Mouse (Mus musculus) MEL (cell line): ENCODE results near the gene Rps6ka4. TPM values are rescaled to one million over a fixed set of nuclear protein-coding genes. Genes with fewer than 3 reads are reported as not detected.

Experiments used
- DNase-seq: peaks from one replicate; pipeline ENCODE4 v3.0.0; 2011; ENCODE audit warnings: low read depth, low spot score
- H3K27ac ChIP-seq: 2 replicates; pipeline ENCODE4 v1.5.1; 2012; ENCODE audit warnings: low read depth, mild to moderate bottlenecking, control low read depth, low read length, moderate library complexity; ENCODE audit not compliant: control insufficient read depth
- H3K27me3 ChIP-seq, 2 experiments: fragments of 150-350 bp in 1 of 2; sonication (generic) in 1 of 2; 2 replicates each; pipeline ENCODE4 v1.6.1; 2012; ENCODE audit warnings: low read length in 2 of 2, mild to moderate bottlenecking in 2 of 2, improper control_type of control experiment in 1 of 2, moderate library complexity in 1 of 2; ENCODE audit not compliant: insufficient read depth in 2 of 2, control insufficient read depth in 1 of 2
- H3K36me3 ChIP-seq, 2 experiments: 2 replicates each; pipeline ENCODE4 v1.6.1; 2012 to 2014; ENCODE audit warnings: low read length in 2 of 2, improper control_type of control experiment in 1 of 2, inconsistent platforms in 1 of 2, mild to moderate bottlenecking in 1 of 2; ENCODE audit not compliant: insufficient read depth in 2 of 2, control insufficient read depth in 1 of 2
- H3K4me1 ChIP-seq, 2 experiments: fragments of 150-350 bp in 1 of 2; sonication (generic) in 1 of 2; 2 replicates each; pipeline ENCODE4 v1.6.1; 2012; ENCODE audit warnings: low read length in 2 of 2, improper control_type of control experiment in 1 of 2, mild to moderate bottlenecking in 1 of 2; ENCODE audit not compliant: insufficient read depth in 2 of 2, control insufficient read depth in 1 of 2
- H3K4me3 ChIP-seq, 2 experiments: fragments of 150-350 bp in 1 of 2; sonication (generic) in 1 of 2; 2 replicates each; pipeline ENCODE4 v1.5.1; 2012; ENCODE audit warnings: low read depth in 2 of 2, low read length in 2 of 2, mild to moderate bottlenecking in 2 of 2, moderate library complexity in 2 of 2, control low read depth in 1 of 2, improper control_type of control experiment in 1 of 2; ENCODE audit not compliant: control insufficient read depth in 1 of 2, insufficient read depth in 1 of 2
- H3K79me2 ChIP-seq: 2 replicates; pipeline ENCODE4 v1.6.1; 2012; ENCODE audit warnings: mild to moderate bottlenecking, low read length, moderate library complexity; ENCODE audit not compliant: control insufficient read depth, poor library complexity, insufficient read depth
- H3K9ac ChIP-seq: 2 replicates; pipeline ENCODE4 v1.6.1; 2012; ENCODE audit warnings: low read depth, mild to moderate bottlenecking, control low read depth, low read length, moderate library complexity; ENCODE audit not compliant: control insufficient read depth, poor library complexity, severe bottlenecking
- H3K9me3 ChIP-seq: fragments of 150-350 bp; sonication (generic); replicated peaks from 2 replicates; pipeline ENCODE4 v1.6.1; 2012; ENCODE audit warnings: mild to moderate bottlenecking, low read length, improper control_type of control experiment, moderate library complexity; ENCODE audit not compliant: insufficient read depth
- BHLHE40 ChIP-seq: IDR thresholded peaks from 2 replicates; pipeline ENCODE4 v1.6.1; 2012; ENCODE audit warnings: low read depth, mild to moderate bottlenecking, inconsistent platforms, low read length, improper control_type of control experiment, borderline replicate concordance
- CHD1 ChIP-seq: IDR thresholded peaks from 2 replicates; pipeline ENCODE4 v1.6.1; 2012; ENCODE audit warnings: low read depth, mild to moderate bottlenecking, inconsistent platforms, low read length, improper control_type of control experiment
- CHD2 ChIP-seq: IDR thresholded peaks from 2 replicates; pipeline ENCODE4 v1.6.1; 2011; ENCODE audit warnings: low read length, improper control_type of control experiment
- CTCF ChIP-seq, 3 experiments: IDR thresholded peaks in 2 of 3; conservative IDR thresholded peaks in 1 of 3; 2 replicates each; pipeline ENCODE4 v1.5.1; 2011 to 2012; ENCODE audit warnings: low read length in 3 of 3, low read depth in 2 of 3, mild to moderate bottlenecking in 2 of 3, improper control_type of control experiment in 1 of 3, inconsistent platforms in 1 of 3, mixed read lengths in 1 of 3, moderate library complexity in 1 of 3; ENCODE audit not compliant: control insufficient read depth in 1 of 3, insufficient read depth in 1 of 3, poor library complexity in 1 of 3, severe bottlenecking in 1 of 3
- E2F4 ChIP-seq: IDR thresholded peaks from 2 replicates; pipeline ENCODE4 v1.6.1; 2011; ENCODE audit warnings: low read depth, low read length, improper control_type of control experiment, borderline replicate concordance
- ELF1 ChIP-seq: IDR thresholded peaks from 2 replicates; pipeline ENCODE4 v1.6.1; 2014; ENCODE audit warnings: low read depth, mild to moderate bottlenecking, inconsistent platforms, low read length, improper control_type of control experiment, moderate library complexity
- EP300 ChIP-seq, 2 experiments: IDR thresholded peaks; 2 replicates each; pipeline ENCODE4 v1.6.1; 2011; ENCODE audit warnings: improper control_type of control experiment in 2 of 2, low read length in 2 of 2, low read depth in 1 of 2, mild to moderate bottlenecking in 1 of 2
- ETS1 ChIP-seq: IDR thresholded peaks from 2 replicates; pipeline ENCODE4 v1.6.1; 2012; ENCODE audit warnings: low read depth, mild to moderate bottlenecking, inconsistent platforms, low read length, improper control_type of control experiment, moderate library complexity
- GABPA ChIP-seq: IDR thresholded peaks from 2 replicates; pipeline ENCODE4 v1.6.1; 2012; ENCODE audit warnings: low read depth, mild to moderate bottlenecking, inconsistent platforms, low read length, improper control_type of control experiment, moderate library complexity
- GATA1 ChIP-seq: IDR thresholded peaks from 2 replicates; pipeline ENCODE4 v1.6.1; 2011; ENCODE audit warnings: low read depth, low read length, improper control_type of control experiment
- HCFC1 ChIP-seq: IDR thresholded peaks from 2 replicates; pipeline ENCODE4 v1.6.1; 2012; ENCODE audit warnings: low read depth, mild to moderate bottlenecking, inconsistent platforms, low read length, improper control_type of control experiment, moderate library complexity
- JUND ChIP-seq: IDR thresholded peaks from 2 replicates; pipeline ENCODE4 v1.6.1; 2011; ENCODE audit warnings: low read depth, mild to moderate bottlenecking, improper control_type of control experiment, low read length
- MAFK ChIP-seq: IDR thresholded peaks from 2 replicates; pipeline ENCODE4 v1.6.1; 2011; ENCODE audit warnings: low read depth, mild to moderate bottlenecking, low read length, improper control_type of control experiment, borderline replicate concordance
- MAX ChIP-seq: IDR thresholded peaks from 2 replicates; pipeline ENCODE4 v1.6.1; 2011; ENCODE audit warnings: low read length, improper control_type of control experiment
- MAZ ChIP-seq: IDR thresholded peaks from 2 replicates; pipeline ENCODE4 v1.6.1; 2012; ENCODE audit warnings: low read depth, mild to moderate bottlenecking, inconsistent platforms, low read length, improper control_type of control experiment
- MEF2A ChIP-seq: IDR thresholded peaks from 2 replicates; pipeline ENCODE4 v1.6.1; 2014; ENCODE audit warnings: low read depth, mild to moderate bottlenecking, inconsistent platforms, low read length, improper control_type of control experiment; ENCODE audit not compliant: poor library complexity, insufficient replicate concordance, severe bottlenecking; ENCODE audit errors: extremely low read depth
- MXI1 ChIP-seq: IDR thresholded peaks from 2 replicates; pipeline ENCODE4 v1.6.1; 2011; ENCODE audit warnings: mild to moderate bottlenecking, low read depth, low read length, improper control_type of control experiment
- MYB ChIP-seq: IDR thresholded peaks from 2 replicates; pipeline ENCODE4 v1.6.1; 2011; ENCODE audit warnings: mild to moderate bottlenecking, low read depth, low read length, improper control_type of control experiment
- MYC ChIP-seq: IDR thresholded peaks from 2 replicates; pipeline ENCODE4 v1.6.1; 2011; ENCODE audit warnings: low read depth, mild to moderate bottlenecking, low read length, improper control_type of control experiment, moderate library complexity
- NELFE ChIP-seq: IDR thresholded peaks from 2 replicates; pipeline ENCODE4 v1.6.1; 2011; ENCODE audit warnings: low read depth, low read length, improper control_type of control experiment
- NRF1 ChIP-seq: IDR thresholded peaks from 2 replicates; pipeline ENCODE4 v1.6.1; 2014; ENCODE audit warnings: low read depth, mild to moderate bottlenecking, inconsistent platforms, low read length, improper control_type of control experiment, moderate library complexity; ENCODE audit not compliant: poor library complexity, insufficient read depth, severe bottlenecking
- POLR2A ChIP-seq, 2 experiments: IDR thresholded peaks; 2 replicates each; pipeline ENCODE4 v1.6.1; 2011 to 2012; ENCODE audit warnings: low read length in 2 of 2, mild to moderate bottlenecking in 2 of 2, control low read depth in 1 of 2, improper control_type of control experiment in 1 of 2, low read depth in 1 of 2, moderate library complexity in 1 of 2; ENCODE audit not compliant: control insufficient read depth in 1 of 2, insufficient read depth in 1 of 2, poor library complexity in 1 of 2
- POLR2AphosphoS2 ChIP-seq: IDR thresholded peaks from 2 replicates; pipeline ENCODE4 v1.6.1; 2011; ENCODE audit warnings: low read length, improper control_type of control experiment
- POLR2AphosphoS5 ChIP-seq: IDR thresholded peaks from 2 replicates; pipeline ENCODE4 v1.6.1; 2012; ENCODE audit warnings: low read depth, borderline replicate concordance, mild to moderate bottlenecking, inconsistent platforms, low read length, moderate library complexity, mixed read lengths
- RAD21 ChIP-seq: IDR thresholded peaks from 2 replicates; pipeline ENCODE4 v1.6.1; 2011; ENCODE audit warnings: mild to moderate bottlenecking, low read depth, low read length, improper control_type of control experiment
- SMC3 ChIP-seq: IDR thresholded peaks from 2 replicates; pipeline ENCODE4 v1.6.1; 2011; ENCODE audit warnings: low read depth, low read length, improper control_type of control experiment
- TAL1 ChIP-seq: IDR thresholded peaks from 2 replicates; pipeline ENCODE4 v1.6.1; 2012; ENCODE audit warnings: mild to moderate bottlenecking, inconsistent platforms, low read length, moderate library complexity, mixed read lengths
- TBP ChIP-seq: IDR thresholded peaks from 2 replicates; pipeline ENCODE4 v1.8.0; 2011; ENCODE audit warnings: low read depth, low read length, improper control_type of control experiment
- TCF12 ChIP-seq: IDR thresholded peaks from 2 replicates; pipeline ENCODE4 v1.6.1; 2014; ENCODE audit warnings: low read depth, mild to moderate bottlenecking, inconsistent platforms, low read length, improper control_type of control experiment, moderate library complexity
- USF1 ChIP-seq: IDR thresholded peaks from 2 replicates; pipeline ENCODE4 v1.6.1; 2014; ENCODE audit warnings: low read depth, mild to moderate bottlenecking, inconsistent platforms, low read length, improper control_type of control experiment, moderate library complexity
- USF2 ChIP-seq, 2 experiments: IDR thresholded peaks; 2 replicates each; pipeline ENCODE4 v1.6.1; 2011 to 2012; ENCODE audit warnings: improper control_type of control experiment in 2 of 2, low read length in 2 of 2, borderline replicate concordance in 1 of 2, inconsistent platforms in 1 of 2, low read depth in 1 of 2, mild to moderate bottlenecking in 1 of 2; ENCODE audit not compliant: insufficient read depth in 1 of 2
- ZC3H11A ChIP-seq: IDR thresholded peaks from 2 replicates; pipeline ENCODE4 v1.6.1; 2012; ENCODE audit warnings: low read depth, mild to moderate bottlenecking, inconsistent platforms, low read length, improper control_type of control experiment
- ZKSCAN1 ChIP-seq: IDR thresholded peaks from 2 replicates; pipeline ENCODE4 v1.6.1; 2012; ENCODE audit warnings: low read depth, mild to moderate bottlenecking, inconsistent platforms, low read length, improper control_type of control experiment, moderate library complexity
- ZMIZ1 ChIP-seq: IDR thresholded peaks from 2 replicates; pipeline ENCODE4 v1.6.1; 2012; ENCODE audit warnings: low read depth, mild to moderate bottlenecking, inconsistent platforms, low read length, improper control_type of control experiment, moderate library complexity
- polyA plus RNA-seq, 2 experiments: library from polyadenylated mRNA; stranded (reverse) in 1 of 2; unstranded in 1 of 2; fragments of >175 nt in 1 of 2; fragments of >200 nt in 1 of 2; gene quantifications; 2 replicates each; pipeline versions ENCODE4 v1.2.1 to v1.2.4; 2012; ENCODE audit warnings: low replicate concordance in 2 of 2, low read depth in 1 of 2; ENCODE audit not compliant: insufficient read length in 2 of 2, insufficient read depth in 1 of 2, missing spikeins in 1 of 2
- total RNA-seq: library from RNA; depleted of rRNA; stranded (reverse); fragments of 300-350 nt; gene quantifications from 2 replicates; pipeline ENCODE4 v1.2.3, GENCODE M21; 2012; rRNA removed

Gene Rps6ka4
- total RNA-seq, result 4.7 and 4.9 TPM in 2 replicates
- polyA plus RNA-seq, result 1 to 10 TPM in 1 of 2 experiments, not detected in 1; 7.3 TPM

DNA sequence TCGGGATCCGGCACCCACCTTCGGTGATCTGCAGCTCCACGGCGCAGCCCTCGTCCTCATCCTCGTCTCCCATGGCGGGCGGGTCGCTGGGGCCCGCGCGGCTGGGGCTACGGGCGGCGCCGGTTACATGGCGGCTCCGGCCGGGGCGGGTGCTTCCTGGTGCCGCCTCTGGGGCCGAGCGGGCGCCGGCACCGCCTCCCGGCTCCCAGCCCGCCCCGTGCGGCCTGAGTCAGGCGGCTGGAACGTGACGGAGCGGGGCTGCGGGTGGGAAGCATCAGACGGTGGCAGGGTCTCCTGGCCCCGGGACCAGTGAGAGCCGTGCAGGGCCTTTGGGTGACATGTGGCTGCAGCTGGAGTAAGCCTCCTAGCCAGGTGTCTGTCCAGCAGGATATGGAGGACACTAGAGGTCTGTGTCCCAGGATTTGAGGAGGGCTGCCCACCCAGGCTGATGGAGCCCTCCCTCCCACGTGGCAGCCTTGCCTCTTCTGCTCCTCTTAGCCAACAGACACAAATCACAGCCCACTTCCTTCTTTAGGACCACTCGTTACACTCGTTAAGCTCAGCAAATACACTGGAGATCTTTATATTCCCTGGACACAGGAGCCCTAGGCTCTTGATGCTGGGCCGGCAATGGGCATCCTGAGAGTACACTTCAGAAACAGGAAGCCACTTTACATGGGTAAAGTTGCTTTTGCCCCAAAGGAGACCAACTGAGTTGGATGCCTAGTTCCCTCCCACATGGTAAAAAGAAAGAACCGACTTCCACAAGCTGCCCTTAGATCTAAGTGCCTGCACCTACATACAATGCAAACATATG lies at the start of gene Rps6ka4:
Rps6ka4 (minus strand) TSS at position 162 of the 817 bp plus-strand sequence.
- Histone ChIP-seq H3K27ac (no peak within 1 kb of the TSS), H3K36me3 (peaks cover 0 to 2% of the 10 kb centered on the region in 2 experiments; a peak in 2 of 4 replicates)
- TF ChIP-seq BHLHE40, result peak; percentile 74; the same call in 1 of the 2 replicates
- peak; percentile 73 for TF ChIP-seq ZMIZ1
- no peak for TF ChIP-seq HCFC1
- no peak for TF ChIP-seq EP300 (IDR thresholded peaks at IDR 0.05; ENCODE audit: low read depth in 1 of 2, low read length in 2 of 2)
- TF ChIP-seq SMC3, result no peak
- TF ChIP-seq ETS1, result no peak
- no peak; the same call in 1 of the 2 replicates for TF ChIP-seq MAZ
- TF ChIP-seq ZKSCAN1, result no peak
- TF ChIP-seq TBP, result 0 out of 2 replicates have a peak, but pooled peaks have one; percentile 15
- TF ChIP-seq USF2 (IDR thresholded peaks at IDR 0.05; ENCODE audit: borderline replicate concordance in 1 of 2, insufficient read depth in 1 of 2, low read depth in 1 of 2, low read length in 2 of 2), result no peak
- TF ChIP-seq POLR2AphosphoS5, result no peak
- no peak for TF ChIP-seq CTCF (IDR thresholded peaks at IDR 0.05 in 2 of 3, conservative IDR thresholded peaks at IDR 0.05 in 1 of 3; ENCODE audit: control insufficient read depth in 1 of 3, insufficient read depth in 1 of 3, low read depth in 2 of 3, low read length in 3 of 3, poor library complexity in 1 of 3, severe bottlenecking in 1 of 3)
- no peak; the same call in none of the 2 replicates for TF ChIP-seq MAX
- TF ChIP-seq TCF12, result no peak
- no peak for TF ChIP-seq CHD1
- no peak for TF ChIP-seq ZC3H11A
- no peak for TF ChIP-seq NRF1
- TF ChIP-seq MYC, result 0 out of 2 replicates have a peak, but pooled peaks have one; percentile 63
- TF ChIP-seq GABPA, result no peak
- no peak for TF ChIP-seq MEF2A
- no peak for TF ChIP-seq TAL1
- TF ChIP-seq RAD21, result no peak
- TF ChIP-seq CHD2, result no peak
- peak; percentile 50; the same call in 1 of the 2 replicates for TF ChIP-seq NELFE
- TF ChIP-seq POLR2AphosphoS2, result peak; percentile 33; the same call in 1 of the 2 replicates
- no peak for TF ChIP-seq E2F4
- TF ChIP-seq MXI1, result no peak; the same call in 1 of the 2 replicates
- no peak for TF ChIP-seq JUND
- no peak for TF ChIP-seq MAFK
- no peak for TF ChIP-seq GATA1
- TF ChIP-seq USF1, result no peak
- TF ChIP-seq MYB, result no peak
- TF ChIP-seq POLR2A (IDR thresholded peaks at IDR 0.05; ENCODE audit: control insufficient read depth in 1 of 2, insufficient read depth in 1 of 2, low read depth in 1 of 2, low read length in 2 of 2, poor library complexity in 1 of 2), result peak; percentile 17 to 60; a peak in 2 of 4 replicates
- TF ChIP-seq ELF1, result peak; percentile 45; the same call in 1 of the 2 replicates

More for the DNA sequence above, at the start of gene Rps6ka4:
- Histone ChIP-seq H3K4me1 (peaks cover 2 to 7% of the 10 kb centered on the region in 2 experiments; a peak in 2 of 4 replicates), H3K79me2 (peaks cover 3% of the 10 kb centered on the region; the same call in 1 of the 2 replicates), H3K9ac (peak within 1 kb of the TSS; percentile 85), H3K27me3 (no peaks in the 10 kb centered on the region), H3K4me3 (peak within 1 kb of the TSS; percentile 92 to 99), H3K9me3 (no peaks in the 10 kb centered on the region)
- DNase-seq, result peak; percentile 63
